Mouse (Mus musculus): ENCODE results near the gene Tshr.

The Tshr gene

DNA sequence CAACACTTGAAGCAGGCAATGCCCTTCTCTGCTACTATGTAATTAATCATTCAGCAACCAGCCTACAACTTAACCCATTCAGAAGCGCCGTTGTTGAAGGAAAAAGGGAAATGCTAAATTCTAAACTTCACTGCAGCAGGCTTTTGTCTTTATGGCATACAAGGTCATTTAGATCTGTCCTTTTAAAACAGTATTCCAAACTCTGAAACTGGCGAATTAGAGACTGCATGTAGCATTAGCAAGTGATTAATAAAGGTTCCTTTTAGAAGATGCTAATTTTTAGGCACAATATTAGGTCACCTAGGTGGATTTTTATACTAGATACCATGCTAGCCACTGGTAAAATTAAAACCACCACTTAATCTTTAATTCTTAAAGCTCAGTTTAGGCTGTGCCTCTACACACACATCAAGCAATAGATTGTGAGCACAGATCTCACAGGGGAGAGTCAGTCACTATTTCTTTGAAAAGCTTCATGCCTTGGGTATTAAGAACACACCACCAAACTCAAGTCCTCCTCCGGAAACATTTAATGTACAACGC, 203.2 kb downstream of the Tshr start:
- no peak for DNase-seq (ENCODE audit: low read depth, low spot score)

- DNase-seq (ENCODE audit: low read depth, low spot score) = peak; percentile 75
Observed at GRCm38 (mm10) chr12:91588176-91588669, 203.9 kb downstream of the Tshr start.

DNA sequence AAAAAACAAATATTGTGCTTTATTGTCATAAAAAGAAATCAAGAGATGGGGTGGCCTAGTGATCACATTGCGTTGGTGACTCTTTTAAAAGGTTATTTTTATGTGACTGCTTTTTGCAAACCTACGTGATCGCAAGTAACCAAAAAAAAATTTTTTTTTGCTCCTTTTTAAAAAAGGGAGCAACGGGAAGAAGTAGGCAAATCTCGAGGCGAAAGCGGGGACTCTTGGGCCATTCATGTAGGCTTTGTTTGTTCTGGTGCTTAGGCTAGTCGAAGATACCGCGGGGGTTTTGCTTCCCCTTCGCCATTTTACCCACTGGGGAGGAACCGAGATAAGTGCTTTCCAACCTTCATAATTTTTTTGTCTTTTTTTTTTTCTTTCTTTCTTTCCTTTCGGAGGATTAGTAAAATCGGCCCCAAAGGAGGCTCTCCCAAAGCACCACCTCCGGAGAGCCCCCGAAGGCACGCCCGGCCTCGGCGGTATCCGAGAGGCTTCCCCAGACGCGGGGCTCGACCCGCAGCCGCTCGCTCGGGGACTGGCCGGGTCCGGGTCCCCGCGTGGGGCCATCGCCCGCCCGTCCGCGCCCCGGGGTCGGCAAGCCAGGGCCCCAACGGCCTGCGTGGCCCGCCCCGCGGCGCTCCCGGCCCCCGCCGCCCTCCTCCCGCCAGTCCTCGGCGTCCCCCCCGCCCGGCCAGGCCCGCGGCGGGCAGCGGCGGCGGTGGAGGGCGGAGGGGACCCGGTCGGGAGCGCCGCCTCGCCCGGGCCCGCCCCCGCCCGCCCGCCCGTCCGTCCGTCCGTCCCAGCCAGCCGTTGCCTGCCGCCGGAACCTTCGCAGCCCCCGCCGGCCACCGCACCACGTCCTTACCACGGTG, 204.5 kb downstream of the Tshr start:
- peak; percentile 48 for DNase-seq (ENCODE audit: low read depth, low spot score)

DNA sequence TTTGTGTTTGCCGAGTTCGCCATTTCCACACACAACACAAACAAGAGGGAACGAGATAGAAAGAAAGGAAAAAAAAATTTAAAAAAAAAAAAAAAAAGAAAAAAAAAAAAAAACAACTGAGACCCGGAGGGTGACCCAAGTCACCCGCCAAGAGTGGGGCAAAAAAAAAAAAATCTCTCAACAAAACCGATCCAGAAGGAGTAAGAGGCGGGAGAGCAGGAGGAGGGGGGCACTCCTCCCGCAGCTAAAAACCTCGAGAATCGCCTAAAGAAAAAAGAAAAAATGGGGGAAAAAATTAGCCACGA, 205.1 kb downstream of the Tshr start:
- DNase-seq (ENCODE audit: low read depth, low spot score) = peak; percentile 28

GRCm38 (mm10) chr12:91589847-91590690, 205.7 kb downstream of the Tshr start, which contains the start of gene Gtf2a1:
TSS of gene Gtf2a1 (minus strand) at chr12:91590487.
- DNase-seq (ENCODE audit: low read depth, low spot score) = peak; percentile 92

- no peak for DNase-seq (ENCODE audit: low read depth, low spot score)
Observed at GRCm38 (mm10) chr12:91590716-91591115, 206.4 kb downstream of the Tshr start.

DNA sequence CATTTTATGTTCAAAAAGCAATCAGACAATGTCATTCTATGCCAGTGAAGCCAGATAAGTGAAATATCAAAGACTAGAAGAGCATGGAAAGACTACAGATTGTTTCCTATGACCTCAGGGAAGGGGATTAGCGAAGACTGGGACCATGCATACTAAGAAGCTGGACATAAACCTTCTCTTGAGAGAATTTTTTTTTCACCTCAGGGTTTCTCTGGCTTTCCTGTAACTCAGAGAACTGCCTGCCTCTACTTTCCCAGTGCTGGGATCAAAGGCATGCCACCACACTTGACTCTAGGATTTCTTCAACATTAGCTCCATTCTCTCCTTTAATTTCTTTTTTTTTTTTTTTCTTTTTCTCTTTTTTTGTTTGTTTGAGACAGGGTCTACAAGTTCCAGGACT, 206.8 kb downstream of the Tshr start:
- DNase-seq (ENCODE audit: low read depth, low spot score) = no peak

GRCm38 (mm10) chr12:91592128-91592527, 207.8 kb downstream of the Tshr start:
- DNase-seq (ENCODE audit: low read depth, low spot score) = no peak
